Comparison of ENCODE assay signal across 8 mouse cellular contexts in the genomic region with DNA sequence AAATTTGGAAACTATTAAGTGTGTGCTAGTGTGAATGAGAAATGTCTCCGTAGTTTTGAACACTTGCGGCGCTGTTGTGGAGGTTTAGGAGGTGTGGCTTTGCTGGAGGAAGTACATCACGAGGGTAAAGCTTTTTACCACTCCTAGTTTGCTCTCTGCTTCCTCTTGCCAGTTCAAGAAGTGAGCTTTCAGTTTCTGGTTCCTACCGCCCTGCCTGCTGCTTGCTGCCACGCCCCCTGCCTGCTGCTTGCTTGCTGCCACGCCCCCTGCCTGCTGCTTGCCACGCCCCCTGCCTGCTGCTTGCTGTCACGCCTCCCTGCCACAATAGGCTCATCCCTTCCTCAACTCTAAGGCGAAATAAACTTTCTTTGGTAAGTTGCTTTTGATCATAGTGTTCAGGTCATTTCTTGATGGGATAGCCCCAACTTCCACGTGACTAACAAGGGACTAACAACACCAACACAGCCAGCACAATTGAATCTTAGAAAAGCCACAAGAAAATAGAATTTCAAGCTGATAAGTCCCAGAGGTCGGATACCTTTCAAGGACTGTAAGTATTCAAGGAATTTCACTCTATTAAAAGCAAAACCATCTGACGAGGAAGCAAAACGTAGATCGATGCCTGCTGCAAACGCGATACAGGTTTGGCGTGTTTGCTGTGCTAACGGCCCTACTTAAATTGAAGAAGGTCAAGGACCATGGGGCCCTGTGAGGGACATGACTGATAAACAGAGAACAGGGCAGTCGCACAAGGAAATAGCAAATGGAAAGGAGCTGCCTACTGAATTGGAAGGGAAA. TPM values are rescaled to one million over a fixed set of nuclear protein-coding genes. Genes with fewer than 3 reads are reported as not detected.
DNase-seq lines count a peak whose midpoint lies in the region; ATAC-seq and TF ChIP-seq lines count a peak whose summit lies in the region.

No protein-coding gene starts in this region.

- H3K27ac ChIP-seq in embryonic facial prominence, embryonic 14.5 days (replicated peaks; ENCODE audit: low read depth, low read length) = no peak overlapping the region
- peak overlapping the region; percentile 30 for H3K27ac ChIP-seq in heart, embryonic 16.5 days (ENCODE audit: low read length)

- H3K4me2 ChIP-seq in embryonic facial prominence, embryonic 14.5 days (ENCODE audit: low read depth, low read length) = peak overlapping the region; percentile 40
- peak overlapping the region; percentile 57 for H3K4me2 ChIP-seq in heart, embryonic 16.5 days (ENCODE audit: low read depth, low read length)

- no peaks in the 10 kb centered on the region for H3K9me3 ChIP-seq in embryonic facial prominence, embryonic 14.5 days (ENCODE audit: control insufficient read depth, low read length)
- H3K9me3 ChIP-seq in heart, embryonic 16.5 days (replicated peaks; ENCODE audit: control insufficient read depth, low read length) = no peaks in the 10 kb centered on the region; the same call in 1 of the 2 replicates

- peak; percentile 87 for DNase-seq in 416B (ENCODE audit: low read depth)
- peak; percentile 1 for DNase-seq in Patski (ENCODE audit: low read depth, low spot score)
- DNase-seq in embryonic facial prominence, embryonic 14.5 days (ENCODE audit: low spot score) = peak; percentile 91
- DNase-seq in kidney, postnatal 25 days = peak; percentile 79 to 84
- peak; percentile 83 to 86 for DNase-seq in lung, postnatal 4 days
- peak; percentile 90 for DNase-seq in testis, postnatal 10 days (ENCODE audit: low spot score)
- no peak for DNase-seq in cerebellum, postnatal 36 days

- POLR2A ChIA-PET in Patski (lab: Charles Lee) = no interaction called here

- no peak overlapping the region for H3K9ac ChIP-seq in embryonic facial prominence, embryonic 14.5 days (ENCODE audit: low read depth, low read length)
- H3K9ac ChIP-seq in heart, embryonic 16.5 days (ENCODE audit: low read length) = 0 out of 2 replicates have a peak overlapping the region, but pooled peaks have one; percentile 8

- CTCF ChIA-PET in Patski (lab: Charles Lee) = interaction anchor here (1.1 kb wide), 1 partner anchor 10 kb away, joined by 3 read pairs; no protein-coding TSS in a partner anchor

- H3K36me3 ChIP-seq in embryonic facial prominence, embryonic 14.5 days (ENCODE audit: control insufficient read depth, insufficient read depth, low read length) = no peaks in the 10 kb centered on the region
- no peaks in the 10 kb centered on the region for H3K36me3 ChIP-seq in heart, embryonic 16.5 days (ENCODE audit: control insufficient read depth, insufficient read depth)

- in situ Hi-C loops in Patski (cut with MboI; ENCODE audit: low pct_unique_long_range_greater_than_20kb) = no loop called here

- peak; percentile 51 for ATAC-seq in Patski
- peak; percentile 87 for ATAC-seq in embryonic facial prominence, embryonic 14.5 days (ENCODE audit: low read depth)
- peak; percentile 81 for ATAC-seq in heart, embryonic 16.5 days (replicated peaks; ENCODE audit: extremely low read depth, insufficient read depth, low FRiP score)

- peak overlapping the region; percentile 4 for H3K4me3 ChIP-seq in embryonic facial prominence, embryonic 14.5 days (ENCODE audit: low read depth, low read length)
- H3K4me3 ChIP-seq in heart, embryonic 16.5 days (ENCODE audit: low read length) = peak overlapping the region; percentile 38

- no peak for TF ChIP-seq CTCF in Patski (IDR thresholded peaks at IDR 0.05)

- H3K4me1 ChIP-seq in embryonic facial prominence, embryonic 14.5 days (ENCODE audit: control insufficient read depth, insufficient read depth, low read length) = no peaks in the 10 kb centered on the region
- 0 out of 2 replicates have a peak, but pooled peaks cover 2% of the 10 kb centered on the region for H3K4me1 ChIP-seq in heart, embryonic 16.5 days (ENCODE audit: control insufficient read depth, insufficient read depth, low read length)

- H3K27me3 ChIP-seq in Patski = no peaks in the 10 kb centered on the region
- H3K27me3 ChIP-seq in embryonic facial prominence, embryonic 14.5 days (replicated peaks; ENCODE audit: control insufficient read depth, insufficient read depth, low read length) = no peaks in the 10 kb centered on the region
- H3K27me3 ChIP-seq in heart, embryonic 16.5 days (ENCODE audit: control insufficient read depth, insufficient read depth, low read length) = no peaks in the 10 kb centered on the region

- 11% methylated on average over 20 of the region's 20 CpGs for WGBS in embryonic facial prominence, embryonic 14.5 days
- WGBS in heart, embryonic 16.5 days = 11% methylated on average over 20 of the region's 20 CpGs

RNA-seq across cellular contexts. Expression of a gene that starts 35.7 kb away (rescaled TPM):
- 1.3 TPM for polyA plus RNA-seq in Patski (2021)
- polyA plus RNA-seq in embryonic facial prominence, embryonic 14.5 days (2014; fragmentation: Nextera tagmentation; extraction: Ambion mirVana) = 6.2 and 7.4 TPM in 2 replicates
- 123 and 131 TPM in 2 replicates for polyA plus RNA-seq in heart, embryonic 16.5 days (2015; fragmentation: Nextera tagmentation; extraction: Ambion mirVana)

Comparison
In these comparisons a context has a peak if more than half of its experiments do, and no peak if none do; other contexts are left out.
1. DNase-seq: peak in 416B (single experiment), Patski (single experiment), embryonic facial prominence, embryonic 14.5 days (single experiment), kidney, postnatal 25 days (2 of 2), lung, postnatal 4 days (2 of 2) and testis, postnatal 10 days (single experiment); none in cerebellum, postnatal 36 days (0 of 2).
2. RNA of a gene that starts 35.7 kb away (polyA plus RNA-seq): 123 to 131 TPM in heart, embryonic 16.5 days; 6.2 to 7.4 TPM in embryonic facial prominence, embryonic 14.5 days and 1.3 TPM in Patski (single experiment); every median in the first group is over 10 times any median in the second.
3. Peak in every context shown above with its lines, with median percentiles within 50 percentile points of each other: ATAC-seq.